Mouse (Mus musculus): Measurements from ENCODE around the gene Pir.

Gene Pir

GRCm38 (mm10) chrX:164269285-164269761 is at the start of gene Pir:
TSS of gene Pir (plus strand) at chrX:164269371.
- DNase-seq (ENCODE audit: low read depth in 2 of 2, low spot score in 2 of 2), result no peak

- DNase-seq (ENCODE audit: low read depth in 2 of 2, low spot score in 2 of 2), result peak in 1 of 2 experiments; percentile 4
Measured at GRCm38 (mm10) chrX:164221989-164222388, 47.2 kb upstream of the Pir start.

GRCm38 (mm10) chrX:164233380-164233779 is 35.8 kb upstream of the Pir start:
- DNase-seq (ENCODE audit: low read depth in 2 of 2, low spot score in 2 of 2), result no peak

GRCm38 (mm10) chrX:164245714-164246113 is 23.5 kb upstream of the Pir start:
- DNase-seq (ENCODE audit: low read depth in 2 of 2, low spot score in 2 of 2), result no peak

GRCm38 (mm10) chrX:164246722-164247121 is 22.4 kb upstream of the Pir start:
- DNase-seq (ENCODE audit: low read depth in 2 of 2, low spot score in 2 of 2), result no peak

GRCm38 (mm10) chrX:164256527-164256926 is 12.6 kb upstream of the Pir start:
- no peak for DNase-seq (ENCODE audit: low read depth in 2 of 2, low spot score in 2 of 2)

GRCm38 (mm10) chrX:164258057-164258456 is 11.1 kb upstream of the Pir start, which contains the start of gene Bmx:
TSS of gene Bmx (minus strand) at chrX:164258193.
- DNase-seq (ENCODE audit: low read depth in 2 of 2, low spot score in 2 of 2), result no peak

- no peak for DNase-seq (ENCODE audit: low read depth in 2 of 2, low spot score in 2 of 2)
Measured at GRCm38 (mm10) chrX:164258662-164259061, 10.5 kb upstream of the Pir start.

GRCm38 (mm10) chrX:164262286-164262685 is 6.9 kb upstream of the Pir start:
- no peak for DNase-seq (ENCODE audit: low read depth in 2 of 2, low spot score in 2 of 2)

GRCm38 (mm10) chrX:164264861-164265260 is 4.3 kb upstream of the Pir start:
- no peak for DNase-seq (ENCODE audit: low read depth in 2 of 2, low spot score in 2 of 2)

- no peak for DNase-seq (ENCODE audit: low read depth in 2 of 2, low spot score in 2 of 2)
Measured at GRCm38 (mm10) chrX:164270603-164271002, 1.4 kb downstream of the Pir start.

- no peak for DNase-seq (ENCODE audit: low read depth in 2 of 2, low spot score in 2 of 2)
Measured at GRCm38 (mm10) chrX:164275536-164275935, 6.4 kb downstream of the Pir start.

- no peak for DNase-seq (ENCODE audit: low read depth in 2 of 2, low spot score in 2 of 2)
Measured at GRCm38 (mm10) chrX:164280918-164281647, 11.9 kb downstream of the Pir start.

GRCm38 (mm10) chrX:164283808-164284207 is 14.6 kb downstream of the Pir start:
- no peak for DNase-seq (ENCODE audit: low read depth in 2 of 2, low spot score in 2 of 2)

- DNase-seq (ENCODE audit: low read depth in 2 of 2, low spot score in 2 of 2), result no peak
Measured at GRCm38 (mm10) chrX:164287077-164287476, 17.9 kb downstream of the Pir start.

- no peak for DNase-seq (ENCODE audit: low read depth in 2 of 2, low spot score in 2 of 2)
Measured at GRCm38 (mm10) chrX:164291147-164291546, 22.0 kb downstream of the Pir start.

- no peak for DNase-seq (ENCODE audit: low read depth in 2 of 2, low spot score in 2 of 2)
Measured at GRCm38 (mm10) chrX:164306250-164306649, 37.1 kb downstream of the Pir start.

GRCm38 (mm10) chrX:164313876-164314275 is 44.7 kb downstream of the Pir start:
- DNase-seq (ENCODE audit: low read depth in 2 of 2, low spot score in 2 of 2), result no peak

GRCm38 (mm10) chrX:164318554-164318953 is 49.4 kb downstream of the Pir start:
- no peak for DNase-seq (ENCODE audit: low read depth in 2 of 2, low spot score in 2 of 2)

- DNase-seq (ENCODE audit: low read depth in 2 of 2, low spot score in 2 of 2), result no peak
Measured at GRCm38 (mm10) chrX:164320031-164320430, 50.9 kb downstream of the Pir start.

- DNase-seq (ENCODE audit: low read depth in 2 of 2, low spot score in 2 of 2), result no peak
Measured at GRCm38 (mm10) chrX:164322492-164322891, 53.3 kb downstream of the Pir start.

- no peak for DNase-seq (ENCODE audit: low read depth in 2 of 2, low spot score in 2 of 2)
Measured at GRCm38 (mm10) chrX:164323391-164323913, 54.3 kb downstream of the Pir start.

- DNase-seq (ENCODE audit: low read depth in 2 of 2, low spot score in 2 of 2), result no peak
Measured at GRCm38 (mm10) chrX:164330351-164330750, 61.2 kb downstream of the Pir start.

All from CD8-positive naive resting alpha-beta T cell, adult 2 months (primary cell).